Mouse (Mus musculus): Measurements from ENCODE around the gene Ccdc106. TPM values are rescaled to one million over a fixed set of nuclear protein-coding genes. Genes with fewer than 3 reads are reported as not detected.

The Ccdc106 gene
- polyA plus RNA-seq, 1 experiment from 2014 or later = 0.40 TPM

DNA sequence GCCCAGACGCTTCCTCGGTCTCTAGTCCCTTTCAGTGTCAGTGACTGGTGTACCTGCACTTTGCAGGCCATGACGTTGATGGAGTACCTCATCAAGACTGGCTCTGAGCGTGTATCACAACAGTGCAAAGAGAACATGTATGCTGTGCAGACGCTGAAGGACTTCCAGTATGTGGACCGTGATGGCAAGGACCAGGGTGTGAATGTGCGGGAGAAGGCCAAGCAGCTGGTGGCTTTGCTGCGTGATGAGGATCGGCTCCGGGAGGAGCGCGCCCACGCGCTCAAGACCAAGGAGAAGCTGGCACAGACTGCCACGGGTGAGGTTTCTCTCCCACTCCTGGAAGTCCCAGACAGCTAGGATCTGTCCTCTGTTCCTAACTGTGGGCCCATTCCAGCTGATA is 69.5 kb downstream of the Ccdc106 start:
- peaks cover 15% of the 10 kb centered on the region for H3K4me1 ChIP-seq (ENCODE audit: control insufficient read depth, low read depth, low read length)
- ATAC-seq (ENCODE audit: low read depth) = no peak
- 91% methylated on average over 15 of the region's 15 CpGs for WGBS (ENCODE audit: insufficient replicate concordance)
- no peak overlapping the region for H3K27ac ChIP-seq (ENCODE audit: low read length)
- H3K9me3 ChIP-seq (replicated peaks; ENCODE audit: control insufficient read depth, low read length) = no peaks in the 10 kb centered on the region
- H3K27me3 ChIP-seq (ENCODE audit: control insufficient read depth, insufficient read depth, low read depth, low read length) = no peaks in the 10 kb centered on the region
- H3K36me3 ChIP-seq (ENCODE audit: control insufficient read depth, insufficient read depth) = peaks cover 71% of the 10 kb centered on the region
- H3K9ac ChIP-seq (ENCODE audit: low read depth, low read length) = no peak overlapping the region
- no peak overlapping the region for H3K4me2 ChIP-seq (ENCODE audit: low read depth, low read length)
- no peak overlapping the region for H3K4me3 ChIP-seq (ENCODE audit: low read depth, low read length)

DNA sequence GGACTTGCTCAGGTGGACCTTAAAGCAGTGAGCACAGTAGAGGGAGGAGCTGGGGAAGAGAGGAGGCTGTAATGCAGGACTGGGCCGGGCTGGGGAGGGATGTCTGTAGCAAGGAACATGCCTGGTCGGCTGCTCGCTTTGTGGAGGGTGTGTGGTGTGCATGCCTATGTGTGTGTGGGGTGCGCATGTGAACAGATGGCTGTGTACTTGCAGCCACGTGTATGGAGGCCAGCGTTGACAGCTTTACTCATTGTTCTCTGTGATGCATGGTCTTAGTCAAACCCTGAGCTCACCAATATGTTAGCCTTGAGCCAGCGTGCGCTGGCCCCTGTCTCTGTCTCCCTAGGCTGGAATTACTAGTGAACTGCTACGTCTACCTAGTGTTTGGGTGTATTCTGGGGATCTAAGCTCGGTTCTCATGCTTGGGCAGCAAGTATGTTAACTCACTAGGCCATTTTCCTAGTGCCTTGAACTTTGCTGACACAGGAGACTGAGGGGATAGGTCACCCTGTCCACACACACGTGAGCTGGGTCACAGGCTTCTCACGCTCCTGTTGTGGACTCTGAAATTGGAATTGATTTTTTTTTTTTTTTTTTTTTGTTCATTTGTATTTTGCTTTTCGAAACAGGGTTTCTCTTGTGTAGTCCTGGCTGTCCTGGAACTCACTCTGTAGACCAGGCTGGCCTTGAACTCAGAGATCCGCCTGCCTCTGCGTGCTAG is 70.8 kb downstream of the Ccdc106 start:
- no peak overlapping the region for H3K4me2 ChIP-seq (ENCODE audit: low read depth, low read length)
- H3K4me1 ChIP-seq (ENCODE audit: control insufficient read depth, low read depth, low read length) = peaks cover 10% of the 10 kb centered on the region
- no peak overlapping the region for H3K4me3 ChIP-seq (ENCODE audit: low read depth, low read length)
- no peak overlapping the region for H3K27ac ChIP-seq (ENCODE audit: low read length)
- H3K36me3 ChIP-seq (ENCODE audit: control insufficient read depth, insufficient read depth) = peaks cover 76% of the 10 kb centered on the region
- H3K27me3 ChIP-seq (ENCODE audit: control insufficient read depth, insufficient read depth, low read depth, low read length) = no peaks in the 10 kb centered on the region
- no peaks in the 10 kb centered on the region for H3K9me3 ChIP-seq (replicated peaks; ENCODE audit: control insufficient read depth, low read length)
- ATAC-seq (ENCODE audit: low read depth) = peak; percentile 36
- no peak overlapping the region for H3K9ac ChIP-seq (ENCODE audit: low read depth, low read length)
- WGBS (ENCODE audit: insufficient replicate concordance) = 82% methylated on average over 15 of the region's 15 CpGs

DNA sequence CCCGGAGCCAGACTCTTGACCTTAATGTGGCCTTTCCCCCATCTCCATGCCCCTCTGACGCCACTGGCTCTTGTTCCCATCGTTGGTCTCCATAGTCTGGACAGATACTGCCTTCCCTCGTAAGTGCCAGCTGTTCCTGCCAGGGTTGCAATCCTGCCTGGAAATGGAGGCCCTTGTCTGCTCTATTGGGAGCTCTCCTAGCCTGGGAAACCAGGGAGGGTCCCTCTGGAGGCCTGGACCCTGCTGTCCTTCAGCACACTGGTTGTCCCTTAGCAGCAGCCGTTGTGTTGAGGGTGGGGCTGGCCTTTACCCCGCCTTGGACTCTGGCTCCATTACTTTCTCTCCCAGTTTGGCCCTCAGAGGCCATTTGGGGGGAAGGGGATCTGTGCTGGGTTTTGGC is 72.0 kb downstream of the Ccdc106 start:
- H3K4me3 ChIP-seq (ENCODE audit: low read depth, low read length) = no peak overlapping the region
- no peak overlapping the region for H3K27ac ChIP-seq (ENCODE audit: low read length)
- H3K27me3 ChIP-seq (ENCODE audit: control insufficient read depth, insufficient read depth, low read depth, low read length) = no peaks in the 10 kb centered on the region
- peaks cover 10% of the 10 kb centered on the region for H3K4me1 ChIP-seq (ENCODE audit: control insufficient read depth, low read depth, low read length)
- H3K4me2 ChIP-seq (ENCODE audit: low read depth, low read length) = no peak overlapping the region
- 87% methylated on average over 6 of the region's 6 CpGs for WGBS (ENCODE audit: insufficient replicate concordance)
- no peak for ATAC-seq (ENCODE audit: low read depth)
- peaks cover 78% of the 10 kb centered on the region for H3K36me3 ChIP-seq (ENCODE audit: control insufficient read depth, insufficient read depth)
- no peak overlapping the region for H3K9ac ChIP-seq (ENCODE audit: low read depth, low read length)
- no peaks in the 10 kb centered on the region for H3K9me3 ChIP-seq (replicated peaks; ENCODE audit: control insufficient read depth, low read length)

DNA sequence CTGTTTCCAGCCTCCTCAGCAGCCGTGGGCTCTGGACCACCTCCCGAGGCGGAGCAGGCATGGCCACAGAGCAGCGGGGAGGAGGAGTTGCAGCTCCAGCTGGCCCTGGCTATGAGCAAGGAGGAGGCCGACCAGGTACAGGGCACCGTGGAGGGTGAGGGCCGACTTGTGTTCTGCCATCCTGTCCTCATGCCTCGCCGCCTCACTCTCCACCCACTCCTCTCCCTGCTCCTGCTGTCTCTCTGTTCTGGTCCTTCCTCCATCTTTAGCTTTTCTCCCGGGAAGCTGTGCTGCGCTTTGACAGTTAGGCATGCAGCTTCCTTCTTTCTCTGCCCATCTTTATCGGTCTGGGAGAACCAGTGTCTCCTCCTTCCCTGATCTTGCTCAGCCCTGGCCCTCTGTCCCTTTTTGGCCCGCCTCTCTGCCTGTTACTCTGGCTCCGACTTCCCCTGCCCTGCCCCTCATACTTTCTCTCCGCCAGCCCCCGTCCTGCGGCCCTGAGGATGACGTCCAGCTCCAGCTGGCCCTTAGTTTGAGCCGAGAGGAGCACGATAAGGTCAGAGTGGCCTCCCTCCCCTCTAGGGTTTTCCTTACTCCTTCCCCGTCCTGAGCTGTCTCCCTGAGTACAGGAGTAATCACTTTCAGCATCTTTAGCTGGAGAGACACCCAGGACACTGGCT is 72.6 kb downstream of the Ccdc106 start:
- peaks cover 82% of the 10 kb centered on the region for H3K36me3 ChIP-seq (ENCODE audit: control insufficient read depth, insufficient read depth)
- no peaks in the 10 kb centered on the region for H3K9me3 ChIP-seq (replicated peaks; ENCODE audit: control insufficient read depth, low read length)
- H3K27ac ChIP-seq (ENCODE audit: low read length) = no peak overlapping the region
- H3K27me3 ChIP-seq (ENCODE audit: control insufficient read depth, insufficient read depth, low read depth, low read length) = no peaks in the 10 kb centered on the region
- H3K4me2 ChIP-seq (ENCODE audit: low read depth, low read length) = no peak overlapping the region
- H3K4me1 ChIP-seq (ENCODE audit: control insufficient read depth, low read depth, low read length) = peaks cover 6% of the 10 kb centered on the region
- 83% methylated on average over 21 of the region's 21 CpGs for WGBS (ENCODE audit: insufficient replicate concordance)
- H3K4me3 ChIP-seq (ENCODE audit: low read depth, low read length) = no peak overlapping the region
- ATAC-seq (ENCODE audit: low read depth) = no peak
- H3K9ac ChIP-seq (ENCODE audit: low read depth, low read length) = no peak overlapping the region

DNA sequence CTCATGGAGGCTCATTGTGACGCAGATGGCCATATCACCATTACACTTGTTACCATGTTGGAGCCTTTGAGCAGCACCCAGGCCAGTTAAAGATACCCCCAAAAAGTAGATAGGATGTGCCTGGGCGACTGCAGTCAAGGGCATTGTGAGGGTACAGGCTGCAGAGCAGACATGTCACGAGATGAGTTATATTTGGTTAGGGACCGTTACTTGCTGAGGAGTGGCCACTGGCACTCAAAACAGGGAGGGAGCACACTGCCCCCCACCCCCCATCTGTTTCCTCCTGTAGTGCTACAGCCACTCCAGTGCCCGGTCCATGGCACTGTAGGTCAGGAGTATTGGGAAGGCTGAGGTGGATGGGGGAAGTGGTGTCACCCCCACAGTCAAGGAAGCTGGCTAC is 78.4 kb downstream of the Ccdc106 start:
- Histone ChIP-seq H3K9me3 (replicated peaks; ENCODE audit: control insufficient read depth, low read length) (no peaks in the 10 kb centered on the region), H3K4me1 (ENCODE audit: control insufficient read depth, low read depth, low read length) (no peaks in the 10 kb centered on the region), H3K36me3 (ENCODE audit: control insufficient read depth, insufficient read depth) (peaks cover 41% of the 10 kb centered on the region), H3K27ac (ENCODE audit: low read length) (no peak overlapping the region), H3K9ac (ENCODE audit: low read depth, low read length) (no peak overlapping the region), H3K4me2 (ENCODE audit: low read depth, low read length) (no peak overlapping the region), H3K27me3 (ENCODE audit: control insufficient read depth, insufficient read depth, low read depth, low read length) (no peaks in the 10 kb centered on the region), H3K4me3 (ENCODE audit: low read depth, low read length) (no peak overlapping the region)
- no peak for ATAC-seq (ENCODE audit: low read depth)
- 84% methylated on average over 5 of the region's 5 CpGs for WGBS (ENCODE audit: insufficient replicate concordance)

DNA sequence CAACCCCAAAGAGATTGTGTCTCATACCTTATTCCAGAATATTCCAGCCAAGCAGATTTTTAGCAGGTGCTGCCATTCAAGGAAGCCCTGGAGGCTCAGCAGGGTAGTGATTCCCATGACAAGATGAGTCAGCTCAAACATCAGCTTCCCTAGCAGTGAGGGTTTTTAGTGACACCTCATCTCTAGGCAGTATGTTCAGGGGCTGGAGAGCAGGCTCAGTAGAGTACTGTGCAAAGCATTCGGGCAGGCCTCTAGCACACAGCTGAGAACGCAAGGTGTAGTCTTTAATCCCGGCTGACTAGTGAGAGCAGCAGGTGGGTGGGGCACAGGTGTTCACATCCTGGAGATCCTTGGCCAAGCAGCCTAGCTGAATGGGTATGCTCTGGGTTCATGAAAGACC is 79.4 kb downstream of the Ccdc106 start:
- Histone ChIP-seq H3K4me1 (ENCODE audit: control insufficient read depth, low read depth, low read length) (no peaks in the 10 kb centered on the region), H3K9ac (ENCODE audit: low read depth, low read length) (no peak overlapping the region), H3K4me3 (ENCODE audit: low read depth, low read length) (no peak overlapping the region), H3K27me3 (ENCODE audit: control insufficient read depth, insufficient read depth, low read depth, low read length) (no peaks in the 10 kb centered on the region), H3K4me2 (ENCODE audit: low read depth, low read length) (no peak overlapping the region), H3K9me3 (replicated peaks; ENCODE audit: control insufficient read depth, low read length) (no peaks in the 10 kb centered on the region), H3K27ac (ENCODE audit: low read length) (no peak overlapping the region), H3K36me3 (ENCODE audit: control insufficient read depth, insufficient read depth) (peaks cover 32% of the 10 kb centered on the region)
- no peak for ATAC-seq (ENCODE audit: low read depth)
- 67% methylated on average over 3 of the region's 3 CpGs for WGBS (ENCODE audit: insufficient replicate concordance)

DNA sequence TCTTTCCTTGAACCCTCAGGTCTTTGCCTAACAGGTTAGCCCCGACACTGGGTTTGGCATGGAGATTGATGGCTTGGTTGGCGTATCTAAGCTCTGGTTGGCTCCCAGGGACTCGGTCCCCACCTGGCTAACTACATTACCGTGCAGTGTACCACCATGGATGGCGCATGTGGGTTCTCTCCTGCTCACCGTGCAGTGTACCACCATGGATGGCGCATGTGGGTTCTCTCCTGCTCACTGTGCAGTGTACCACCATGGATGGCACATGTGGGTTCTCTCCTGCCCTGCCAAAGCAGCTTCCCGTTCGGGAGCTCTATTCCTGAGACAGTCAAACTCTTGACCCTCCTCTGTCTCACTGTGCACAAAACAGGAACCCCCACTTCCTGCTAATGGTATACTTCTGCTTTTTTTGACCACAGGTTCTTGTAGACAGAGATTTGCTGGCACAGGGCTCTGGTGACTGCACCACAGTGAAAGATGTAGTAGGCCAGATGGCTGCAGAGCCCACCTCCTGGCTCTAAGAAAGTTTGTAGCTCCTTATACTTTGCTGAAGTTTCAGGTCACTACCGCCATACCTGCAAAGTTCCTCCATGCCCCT is 80.8 kb downstream of the Ccdc106 start:
- WGBS (ENCODE audit: insufficient replicate concordance) = 34% methylated on average over 10 of the region's 10 CpGs
- ATAC-seq (ENCODE audit: low read depth) = peak; percentile 17
- no peak overlapping the region for H3K27ac ChIP-seq (ENCODE audit: low read length)

DNA sequence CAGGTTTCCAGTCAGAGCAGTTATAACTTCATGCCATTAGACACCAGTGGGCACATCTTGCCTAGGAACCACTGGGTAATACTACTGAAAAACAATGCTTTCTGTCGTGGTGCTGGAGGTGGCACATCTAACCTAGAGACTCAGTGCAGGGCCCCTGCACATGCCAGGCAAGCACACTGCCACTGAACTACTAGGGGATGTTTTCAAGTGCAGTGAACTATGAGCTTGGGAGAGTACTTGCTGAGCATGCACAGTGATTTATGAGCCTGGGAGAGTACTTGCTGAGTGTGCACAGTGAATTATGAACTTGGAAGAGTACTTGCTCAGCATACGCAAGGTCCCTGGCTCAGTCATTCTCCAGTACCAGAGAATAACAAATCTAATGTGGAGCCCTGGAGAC is 82.2 kb downstream of the Ccdc106 start:
- Histone ChIP-seq H3K9ac (ENCODE audit: low read depth, low read length) (no peak overlapping the region), H3K36me3 (ENCODE audit: control insufficient read depth, insufficient read depth) (peaks cover 11% of the 10 kb centered on the region), H3K27ac (ENCODE audit: low read length) (no peak overlapping the region), H3K4me3 (ENCODE audit: low read depth, low read length) (no peak overlapping the region), H3K4me1 (ENCODE audit: control insufficient read depth, low read depth, low read length) (no peaks in the 10 kb centered on the region), H3K27me3 (ENCODE audit: control insufficient read depth, insufficient read depth, low read depth, low read length) (no peaks in the 10 kb centered on the region), H3K9me3 (replicated peaks; ENCODE audit: control insufficient read depth, low read length) (no peaks in the 10 kb centered on the region), H3K4me2 (ENCODE audit: low read depth, low read length) (no peak overlapping the region)
- 64% methylated on average over 2 of the region's 2 CpGs for WGBS (ENCODE audit: insufficient replicate concordance)
- no peak for ATAC-seq (ENCODE audit: low read depth)

More for the DNA sequence above, 80.8 kb downstream of the Ccdc106 start:
- Histone ChIP-seq H3K27me3 (ENCODE audit: control insufficient read depth, insufficient read depth, low read depth, low read length) (no peaks in the 10 kb centered on the region), H3K4me3 (ENCODE audit: low read depth, low read length) (no peak overlapping the region), H3K36me3 (ENCODE audit: control insufficient read depth, insufficient read depth) (peaks cover 18% of the 10 kb centered on the region), H3K9ac (ENCODE audit: low read depth, low read length) (no peak overlapping the region), H3K4me1 (ENCODE audit: control insufficient read depth, low read depth, low read length) (no peaks in the 10 kb centered on the region), H3K4me2 (ENCODE audit: low read depth, low read length) (no peak overlapping the region), H3K9me3 (replicated peaks; ENCODE audit: control insufficient read depth, low read length) (no peaks in the 10 kb centered on the region)

DNA sequence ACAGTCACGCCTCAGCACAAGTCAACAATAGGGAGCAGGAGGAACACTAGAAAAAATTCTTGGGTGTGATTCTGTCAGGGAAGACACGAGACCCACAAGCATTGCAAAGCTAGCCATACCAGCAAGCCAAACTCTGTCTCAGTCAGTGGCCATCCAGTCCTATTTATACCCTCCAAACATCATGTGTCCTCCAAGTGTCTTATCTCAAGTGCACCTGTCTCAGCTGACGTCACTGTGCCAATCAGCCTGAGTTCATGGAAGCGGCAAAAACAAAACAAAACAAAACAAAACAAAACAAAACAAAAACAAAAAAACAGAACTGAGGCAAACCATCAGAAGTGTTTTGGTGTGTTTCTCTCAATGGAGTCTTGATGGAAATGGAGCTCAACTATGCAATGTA is 87.9 kb downstream of the Ccdc106 start:
- H3K27me3 ChIP-seq (ENCODE audit: control insufficient read depth, insufficient read depth, low read depth, low read length) = no peaks in the 10 kb centered on the region
- H3K4me1 ChIP-seq (ENCODE audit: control insufficient read depth, low read depth, low read length) = no peaks in the 10 kb centered on the region
- no peak overlapping the region for H3K27ac ChIP-seq (ENCODE audit: low read length)
- no peaks in the 10 kb centered on the region for H3K36me3 ChIP-seq (ENCODE audit: control insufficient read depth, insufficient read depth)
- no peak for ATAC-seq (ENCODE audit: low read depth)
- no peak overlapping the region for H3K9ac ChIP-seq (ENCODE audit: low read depth, low read length)
- 52% methylated on average over 4 of the region's 4 CpGs for WGBS (ENCODE audit: insufficient replicate concordance)
- H3K4me2 ChIP-seq (ENCODE audit: low read depth, low read length) = no peak overlapping the region
- no peaks in the 10 kb centered on the region for H3K9me3 ChIP-seq (replicated peaks; ENCODE audit: control insufficient read depth, low read length)
- no peak overlapping the region for H3K4me3 ChIP-seq (ENCODE audit: low read depth, low read length)
